In the genomic region with DNA sequence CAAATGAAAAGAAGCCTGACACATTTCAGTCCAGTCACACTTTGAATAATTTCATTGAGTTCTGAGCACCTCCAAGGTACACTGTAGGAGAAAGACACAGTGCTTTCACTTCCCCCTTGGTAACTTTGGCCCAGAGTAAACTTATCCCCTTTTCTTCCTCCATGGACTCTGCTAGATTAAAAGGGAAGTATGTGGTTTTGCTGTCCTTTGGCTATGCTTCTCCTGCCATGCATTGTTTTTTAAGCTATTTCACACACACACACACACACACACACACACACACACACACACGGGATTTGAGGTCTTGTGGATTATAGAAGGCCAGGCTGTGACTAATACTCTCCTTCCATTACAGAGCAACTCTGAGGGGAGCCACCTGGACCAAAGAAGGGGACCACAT, we compare ENCODE assay signal across 1 mouse cellular context.
TF ChIP-seq lines count a peak whose summit lies in the region.

No protein-coding gene starts in this region.

TF ChIP-seq in CH12.LX, 34 proteins besides CTCF, POLR2A, EP300 and RAD21 (continued from another document):
- TF ChIP-seq JUN (IDR thresholded peaks at IDR 0.05; ENCODE audit: insufficient read depth, low read depth, low read length) (peak; percentile 8; the same call in 1 of the 2 replicates), MAFK (IDR thresholded peaks at IDR 0.05; ENCODE audit: insufficient replicate concordance, low read length) (no peak), E2F4 (IDR thresholded peaks at IDR 0.05; ENCODE audit: insufficient replicate concordance, low read depth, low read length) (no peak), CHD1 (IDR thresholded peaks at IDR 0.05; ENCODE audit: low read depth, low read length) (no peak), MAZ (IDR thresholded peaks at IDR 0.05; ENCODE audit: low read depth, low read length) (no peak), RCOR1 (conservative IDR thresholded peaks at IDR 0.05; ENCODE audit: low read depth, low read length) (peak; percentile 48; the same call in 1 of the 2 replicates), USF1 (IDR thresholded peaks at IDR 0.05; ENCODE audit: low read depth, low read length) (no peak), GABPA (IDR thresholded peaks at IDR 0.05; ENCODE audit: insufficient replicate concordance, low read depth, low read length) (no peak), ETS1 (conservative IDR thresholded peaks at IDR 0.05; ENCODE audit: low read depth, low read length) (peak; percentile 45; the same call in 1 of the 2 replicates), TCF12 (IDR thresholded peaks at IDR 0.05; ENCODE audit: low read depth, low read length) (peak; percentile 33; the same call in 1 of the 2 replicates)
